Mouse (Mus musculus): ENCODE data around the gene Frmd4a. TPM values are rescaled to one million over a fixed set of nuclear protein-coding genes. Genes with fewer than 3 reads are reported as not detected.

The Frmd4a gene
- polyA plus RNA-seq, 1 experiment from 2014 or later: 35.9 TPM

- no peak overlapping the region for H3K9ac ChIP-seq
- H3K4me3 ChIP-seq (replicated peaks): no peak overlapping the region
- peaks cover 52% of the 10 kb centered on the region for H3K4me1 ChIP-seq
- peak overlapping the region; percentile 90 for H3K27ac ChIP-seq
- H3K9me3 ChIP-seq (replicated peaks): no peaks in the 10 kb centered on the region
- H3K27me3 ChIP-seq: no peaks in the 10 kb centered on the region
- H3K4me2 ChIP-seq: peak overlapping the region; percentile 73
- H3K36me3 ChIP-seq: no peaks in the 10 kb centered on the region
- ATAC-seq (replicated peaks; ENCODE audit: low FRiP score): no peak
- 42% methylated on average over 12 of the region's 12 CpGs for WGBS
Observed at GRCm38 (mm10) chr2:4299593-4299992, 282.1 kb downstream of the Frmd4a start.

- H3K9ac ChIP-seq: peak overlapping the region; percentile 42; the same call in 1 of the 2 replicates
- H3K27me3 ChIP-seq: no peaks in the 10 kb centered on the region
- H3K4me3 ChIP-seq (replicated peaks): peak overlapping the region; percentile 46
- peak overlapping the region; percentile 90 for H3K27ac ChIP-seq
- H3K4me1 ChIP-seq: peaks cover 52% of the 10 kb centered on the region
- no peaks in the 10 kb centered on the region for H3K36me3 ChIP-seq
- under 1% methylated on average over 13 of the region's 13 CpGs for WGBS
- H3K4me2 ChIP-seq: peak overlapping the region; percentile 73
- no peaks in the 10 kb centered on the region for H3K9me3 ChIP-seq (replicated peaks)
- ATAC-seq (replicated peaks; ENCODE audit: low FRiP score): peak; percentile 52
Observed at GRCm38 (mm10) chr2:4300383-4300811, 282.9 kb downstream of the Frmd4a start.

DNA sequence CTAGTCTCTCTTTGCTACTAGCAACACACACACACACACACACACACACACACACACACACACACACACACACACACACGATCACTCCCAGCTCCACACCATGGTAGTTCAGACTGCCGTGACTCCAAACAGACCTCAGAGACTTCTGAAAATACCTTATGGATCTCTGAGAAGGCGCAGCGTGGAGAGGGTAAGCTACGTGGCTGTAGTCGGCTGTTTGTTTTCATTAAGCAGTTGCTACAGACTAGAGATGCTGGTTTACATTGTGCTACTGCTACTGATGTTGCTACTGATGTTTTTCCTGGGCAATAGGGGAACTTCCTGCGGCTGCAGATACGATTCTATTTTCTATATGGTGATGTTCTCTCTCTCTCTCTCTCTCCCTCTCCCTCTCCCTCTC is 283.3 kb downstream of the Frmd4a start:
- Histone ChIP-seq H3K9ac (peak overlapping the region; percentile 42), H3K36me3 (no peaks in the 10 kb centered on the region), H3K4me2 (peak overlapping the region; percentile 73), H3K4me3 (replicated peaks) (peak overlapping the region; percentile 46), H3K27me3 (no peaks in the 10 kb centered on the region), H3K4me1 (peaks cover 52% of the 10 kb centered on the region), H3K27ac (peak overlapping the region; percentile 90), H3K9me3 (replicated peaks) (no peaks in the 10 kb centered on the region)
- ATAC-seq (replicated peaks; ENCODE audit: low FRiP score): peak; percentile 2; the same call in 1 of the 2 replicates
- 8% methylated on average over 8 of the region's 8 CpGs for WGBS

DNA sequence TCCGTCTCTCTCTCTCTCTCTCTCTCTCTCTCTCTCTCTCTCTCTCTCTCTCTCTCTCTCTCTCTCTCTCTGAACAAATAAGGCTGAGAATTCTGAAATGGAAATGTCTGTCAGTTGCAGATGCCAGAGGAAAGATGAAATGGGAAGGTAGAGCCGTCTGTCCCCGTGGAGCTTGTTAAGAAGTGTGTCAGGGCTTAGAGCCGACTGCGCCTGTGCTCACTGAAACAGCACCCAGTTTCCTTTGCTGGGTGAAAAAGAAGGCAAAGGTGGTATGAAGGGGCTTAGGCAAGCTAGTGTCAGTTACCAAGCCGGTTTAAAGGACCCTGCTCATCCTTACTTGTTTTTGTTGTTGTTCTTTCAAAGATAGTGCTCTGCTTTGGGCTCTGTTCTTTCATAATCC is 283.7 kb downstream of the Frmd4a start:
- Histone ChIP-seq H3K4me1 (peaks cover 48% of the 10 kb centered on the region), H3K27me3 (no peaks in the 10 kb centered on the region), H3K9me3 (replicated peaks) (no peaks in the 10 kb centered on the region), H3K4me2 (peak overlapping the region; percentile 73), H3K4me3 (replicated peaks) (peak overlapping the region; percentile 46), H3K36me3 (no peaks in the 10 kb centered on the region), H3K27ac (peak overlapping the region; percentile 88), H3K9ac (peak overlapping the region; percentile 24; the same call in 1 of the 2 replicates)
- ATAC-seq (replicated peaks; ENCODE audit: low FRiP score): no peak
- WGBS: 16% methylated on average over 5 of the region's 6 CpGs

DNA sequence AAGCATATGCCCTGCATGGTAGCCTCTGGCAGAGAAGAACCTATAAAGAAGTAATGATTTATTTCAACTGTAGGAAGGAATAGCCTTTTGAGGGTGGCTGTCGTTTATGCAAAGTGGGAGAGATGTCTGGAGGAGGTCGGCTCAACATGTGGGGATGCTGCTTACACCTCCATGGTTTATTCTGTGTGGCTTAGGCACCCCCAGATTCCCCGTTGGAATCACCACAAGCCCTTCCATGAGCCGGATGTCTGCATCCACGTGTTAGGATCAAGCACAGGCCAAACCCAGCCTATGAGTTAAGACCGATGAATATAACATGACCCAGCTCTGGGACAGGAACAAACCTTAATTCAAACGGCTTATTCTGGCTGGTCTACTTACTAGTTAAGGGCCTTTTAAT is 284.2 kb downstream of the Frmd4a start:
- Histone ChIP-seq H3K9ac (no peak overlapping the region), H3K9me3 (replicated peaks) (no peaks in the 10 kb centered on the region), H3K27ac (peak overlapping the region; percentile 88), H3K4me1 (peaks cover 47% of the 10 kb centered on the region), H3K27me3 (no peaks in the 10 kb centered on the region), H3K36me3 (no peaks in the 10 kb centered on the region), H3K4me2 (peak overlapping the region; percentile 73), H3K4me3 (replicated peaks) (peak overlapping the region; percentile 46)
- no peak for ATAC-seq (replicated peaks; ENCODE audit: low FRiP score)
- 25% methylated on average over 7 of the region's 7 CpGs for WGBS

DNA sequence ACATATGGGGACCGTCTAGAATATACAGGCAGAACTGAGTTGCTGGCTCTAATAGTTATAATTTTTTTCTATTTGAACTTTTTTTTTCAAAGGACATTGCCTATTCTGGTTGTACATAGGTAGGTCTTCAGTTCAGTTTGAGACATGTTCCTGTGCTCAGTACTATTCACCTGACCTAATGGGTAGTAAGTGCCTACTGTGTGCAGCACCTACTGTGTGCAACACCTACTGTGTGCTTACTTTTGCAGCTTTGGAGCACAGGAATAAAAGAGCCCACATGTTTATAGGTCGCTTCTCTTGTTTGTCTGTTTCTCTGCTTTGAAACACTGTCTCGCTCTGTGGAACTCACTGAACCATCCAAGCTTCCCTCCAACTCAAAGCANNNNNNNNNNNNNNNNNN is 284.6 kb downstream of the Frmd4a start:
- whole genome bisulfite sequencing: 59% methylated on average over 3 of the region's 3 CpGs
- H3K4me3 ChIP-seq (replicated peaks): peak overlapping the region; percentile 46
- no peak for ATAC-seq (replicated peaks; ENCODE audit: low FRiP score)

GRCm38 (mm10) chr2:4307076-4307475 is 289.6 kb downstream of the Frmd4a start:
- ATAC-seq (replicated peaks; ENCODE audit: low FRiP score): no peak
- 65% methylated on average over 6 of the region's 6 CpGs for WGBS
- Histone ChIP-seq H3K9me3 (replicated peaks) (no peaks in the 10 kb centered on the region), H3K4me1 (0 out of 2 replicates have a peak, but pooled peaks cover 4% of the 10 kb centered on the region), H3K9ac (no peak overlapping the region), H3K27me3 (no peaks in the 10 kb centered on the region), H3K4me2 (no peak overlapping the region), H3K27ac (no peak overlapping the region), H3K36me3 (no peaks in the 10 kb centered on the region), H3K4me3 (replicated peaks) (no peak overlapping the region)

More for the DNA sequence above, 284.6 kb downstream of the Frmd4a start:
- Histone ChIP-seq H3K4me2 (peak overlapping the region; percentile 73), H3K9ac (no peak overlapping the region), H3K4me1 (peaks cover 42% of the 10 kb centered on the region), H3K27ac (no peak overlapping the region), H3K36me3 (no peaks in the 10 kb centered on the region), H3K9me3 (replicated peaks) (no peaks in the 10 kb centered on the region), H3K27me3 (no peaks in the 10 kb centered on the region)

GRCm38 (mm10) chr2:4314545-4314944 is 297.0 kb downstream of the Frmd4a start:
- no peaks in the 10 kb centered on the region for H3K27me3 ChIP-seq
- no peaks in the 10 kb centered on the region for H3K4me1 ChIP-seq
- no peak for ATAC-seq (replicated peaks; ENCODE audit: low FRiP score)
- no peaks in the 10 kb centered on the region for H3K36me3 ChIP-seq
- H3K4me3 ChIP-seq (replicated peaks): no peak overlapping the region
- H3K9ac ChIP-seq: no peak overlapping the region
- no peaks in the 10 kb centered on the region for H3K9me3 ChIP-seq (replicated peaks)
- 84% methylated on average over 5 of the region's 5 CpGs for WGBS
- H3K27ac ChIP-seq: no peak overlapping the region
- no peak overlapping the region for H3K4me2 ChIP-seq

- H3K36me3 ChIP-seq: no peaks in the 10 kb centered on the region
- H3K9ac ChIP-seq: no peak overlapping the region
- H3K4me1 ChIP-seq: no peaks in the 10 kb centered on the region
- H3K9me3 ChIP-seq (replicated peaks): no peaks in the 10 kb centered on the region
- no peak for ATAC-seq (replicated peaks; ENCODE audit: low FRiP score)
- no peak overlapping the region for H3K27ac ChIP-seq
- no peaks in the 10 kb centered on the region for H3K27me3 ChIP-seq
- H3K4me3 ChIP-seq (replicated peaks): no peak overlapping the region
- H3K4me2 ChIP-seq: no peak overlapping the region
- 59% methylated on average over 2 of the region's 2 CpGs for WGBS
Observed at GRCm38 (mm10) chr2:4316589-4316988, 299.1 kb downstream of the Frmd4a start.

DNA sequence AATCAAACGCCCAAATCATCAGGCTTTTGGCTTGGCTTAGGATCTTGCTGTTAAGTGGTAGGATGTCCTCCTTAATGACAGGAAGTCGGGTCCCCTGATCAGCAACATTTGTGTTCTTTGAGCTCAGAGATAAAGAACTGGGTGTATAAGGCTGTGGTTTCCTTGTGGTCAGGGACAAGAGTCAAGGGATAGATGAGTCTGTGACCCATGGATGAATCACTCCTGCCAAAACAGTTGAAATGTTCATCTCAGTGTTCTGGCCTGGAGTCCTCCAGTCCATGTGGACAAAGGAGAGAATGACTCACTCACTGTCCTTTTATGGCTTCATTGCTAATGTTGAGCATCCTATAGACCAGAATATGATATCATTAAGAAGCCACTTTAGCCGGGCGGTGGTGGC is 300.6 kb downstream of the Frmd4a start:
- Histone ChIP-seq H3K4me2 (no peak overlapping the region), H3K9me3 (replicated peaks) (no peaks in the 10 kb centered on the region), H3K36me3 (no peaks in the 10 kb centered on the region), H3K9ac (no peak overlapping the region), H3K4me3 (replicated peaks) (no peak overlapping the region), H3K27me3 (no peaks in the 10 kb centered on the region), H3K4me1 (no peaks in the 10 kb centered on the region), H3K27ac (no peak overlapping the region)
- WGBS: 57% methylated on average over 4 of the region's 4 CpGs
- ATAC-seq (replicated peaks; ENCODE audit: low FRiP score): no peak

DNA sequence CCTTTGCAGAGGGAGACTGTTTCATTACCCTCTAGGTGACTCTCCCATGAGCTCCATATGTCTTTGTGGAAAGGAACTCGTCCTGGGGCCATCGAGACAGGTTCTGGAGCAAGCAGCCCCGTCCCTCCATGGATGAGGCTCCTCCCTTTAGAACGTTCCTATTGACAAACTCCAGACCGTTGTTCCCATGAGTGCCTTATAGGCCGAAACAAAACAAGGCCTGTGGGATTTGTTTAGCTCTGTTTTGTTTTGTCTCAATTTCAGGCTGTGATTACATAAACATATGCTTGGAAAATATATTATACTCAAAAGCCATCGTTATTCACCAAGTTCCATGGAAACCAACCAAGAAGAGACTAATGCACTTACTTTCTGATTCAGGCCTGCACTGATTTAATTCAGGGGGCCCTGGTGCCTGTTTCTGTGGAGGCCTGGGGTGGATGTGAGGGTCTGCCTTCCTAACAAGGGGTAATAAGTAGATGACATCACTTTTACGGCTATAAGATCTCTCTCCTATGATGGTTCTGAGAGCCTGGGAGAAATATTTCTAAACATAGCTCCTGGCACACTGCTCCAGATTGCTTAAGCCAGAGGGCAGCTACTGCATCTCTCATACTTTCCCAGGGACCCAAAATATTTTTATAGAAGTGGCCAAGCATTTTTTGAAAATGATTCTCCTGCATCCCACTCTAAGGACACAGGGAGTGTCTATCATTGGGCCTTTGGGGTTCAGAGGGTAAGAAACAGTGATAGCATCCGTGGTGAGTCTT is 308.9 kb downstream of the Frmd4a start:
- H3K9ac ChIP-seq: no peak overlapping the region
- no peak overlapping the region for H3K4me2 ChIP-seq
- H3K36me3 ChIP-seq: no peaks in the 10 kb centered on the region
- WGBS: 66% methylated on average over 9 of the region's 9 CpGs
- no peak for ATAC-seq (replicated peaks; ENCODE audit: low FRiP score)
- H3K4me1 ChIP-seq: no peaks in the 10 kb centered on the region
- H3K27ac ChIP-seq: no peak overlapping the region
- H3K4me3 ChIP-seq (replicated peaks): no peak overlapping the region
- no peaks in the 10 kb centered on the region for H3K9me3 ChIP-seq (replicated peaks)
- H3K27me3 ChIP-seq: no peaks in the 10 kb centered on the region

GRCm38 (mm10) chr2:4327011-4327340 is 309.5 kb downstream of the Frmd4a start:
- no peak overlapping the region for H3K4me2 ChIP-seq
- H3K4me1 ChIP-seq: no peaks in the 10 kb centered on the region
- WGBS: 61% methylated on average over 4 of the region's 4 CpGs
- no peaks in the 10 kb centered on the region for H3K9me3 ChIP-seq (replicated peaks)
- no peak overlapping the region for H3K4me3 ChIP-seq (replicated peaks)
- H3K36me3 ChIP-seq: no peaks in the 10 kb centered on the region
- H3K9ac ChIP-seq: no peak overlapping the region
- no peaks in the 10 kb centered on the region for H3K27me3 ChIP-seq
- ATAC-seq (replicated peaks; ENCODE audit: low FRiP score): no peak
- H3K27ac ChIP-seq: no peak overlapping the region

- ATAC-seq (replicated peaks; ENCODE audit: low FRiP score): no peak
- H3K36me3 ChIP-seq: no peaks in the 10 kb centered on the region
- no peak overlapping the region for H3K4me2 ChIP-seq
- no peak overlapping the region for H3K9ac ChIP-seq
- H3K27ac ChIP-seq: no peak overlapping the region; the same call in 1 of the 2 replicates
- H3K4me1 ChIP-seq: peaks cover 14% of the 10 kb centered on the region
- H3K4me3 ChIP-seq (replicated peaks): no peak overlapping the region
- WGBS: 64% methylated on average over 8 of the region's 8 CpGs
- H3K9me3 ChIP-seq (replicated peaks): no peaks in the 10 kb centered on the region
- no peaks in the 10 kb centered on the region for H3K27me3 ChIP-seq
Observed at GRCm38 (mm10) chr2:4332441-4332840, 314.9 kb downstream of the Frmd4a start.
